ENCODE assay signal across 36 mouse cellular contexts in genomic region chr8:74639276-74639675, GRCm38 (mm10).
"Had no signal": no experiment of that assay in that cellular context is flagged by ENCODE, and none has a peak within 500 bp of the region (broad histone marks: within the 10 kb centered on the region; RNA-seq: fewer than 3 reads in every experiment).

No protein-coding gene starts in this region.

- H3K4me2 ChIP-seq: heart, embryonic 11.5 days; heart, embryonic 12.5 days; heart, embryonic 13.5 days; heart, embryonic 15.5 days; hindbrain, embryonic 12.5 days; hindbrain, embryonic 13.5 days; hindbrain, embryonic 14.5 days; hindbrain, embryonic 15.5 days; intestine, embryonic 15.5 days; kidney, embryonic 15.5 days had no signal

- ATAC-seq: hindbrain, embryonic 16.5 days; hindbrain, postnatal 0 days; inflammation-experienced regulatory T-cells, adult 6 months; intestine, embryonic 15.5 days; intestine, embryonic 16.5 days; intestine, postnatal 0 days had no signal

- H3K4me1 ChIP-seq: heart, embryonic 10.5 days; heart, embryonic 12.5 days; heart, embryonic 13.5 days; heart, embryonic 15.5 days; hindbrain, embryonic 10.5 days; hindbrain, embryonic 12.5 days; hindbrain, embryonic 13.5 days; hindbrain, embryonic 15.5 days; intestine, embryonic 15.5 days; kidney, embryonic 15.5 days had no signal

- H3K27ac ChIP-seq: heart, embryonic 10.5 days; heart, embryonic 13.5 days; heart, embryonic 15.5 days; hindbrain, embryonic 10.5 days; hindbrain, embryonic 12.5 days; hindbrain, embryonic 13.5 days; hindbrain, embryonic 14.5 days; hindbrain, embryonic 15.5 days; hindbrain, postnatal 0 days; intestine, embryonic 15.5 days; kidney, embryonic 15.5 days; kidney, postnatal 0 days; layer of hippocampus, adult 2 months; left cerebral cortex, adult 2 months had no signal

- H3K9ac ChIP-seq: heart, embryonic 12.5 days; heart, embryonic 13.5 days; heart, embryonic 15.5 days; hindbrain, embryonic 12.5 days; hindbrain, embryonic 13.5 days; hindbrain, embryonic 14.5 days; hindbrain, embryonic 15.5 days; intestine, embryonic 15.5 days; kidney, embryonic 15.5 days had no signal

- H3K9me3 ChIP-seq: heart, embryonic 10.5 days; heart, embryonic 12.5 days; heart, embryonic 13.5 days; heart, embryonic 15.5 days; hindbrain, embryonic 10.5 days; hindbrain, embryonic 12.5 days; hindbrain, embryonic 13.5 days; hindbrain, embryonic 15.5 days; intestine, embryonic 15.5 days; kidney, embryonic 15.5 days had no signal

- H3K36me3 ChIP-seq: heart, embryonic 10.5 days; heart, embryonic 12.5 days; heart, embryonic 13.5 days; heart, embryonic 15.5 days; hindbrain, embryonic 10.5 days; hindbrain, embryonic 12.5 days; hindbrain, embryonic 13.5 days; hindbrain, embryonic 15.5 days; intestine, embryonic 15.5 days; kidney, embryonic 15.5 days had no signal

- H3K4me3 ChIP-seq: heart, embryonic 10.5 days; heart, embryonic 12.5 days; heart, embryonic 13.5 days; heart, embryonic 15.5 days; hindbrain, embryonic 10.5 days; hindbrain, embryonic 12.5 days; hindbrain, embryonic 13.5 days; hindbrain, embryonic 15.5 days; intestine, embryonic 15.5 days; kidney, embryonic 15.5 days; layer of hippocampus, adult 2 months; left cerebral cortex, adult 2 months had no signal

- H3K27me3 ChIP-seq: heart, embryonic 12.5 days; heart, embryonic 13.5 days; heart, embryonic 15.5 days; hindbrain, embryonic 12.5 days; hindbrain, embryonic 13.5 days; hindbrain, embryonic 15.5 days; intestine, embryonic 15.5 days; kidney, embryonic 15.5 days had no signal

- DNase-seq: heart, postnatal 10 days; heart, postnatal 14 days; heart, postnatal 36 days; heart, postnatal 4 days; kidney, adult 11 months; kidney, adult 18-20 months; kidney, adult 2 months; kidney, adult 8-10 months; kidney, adult 9 months; kidney, postnatal 10 days; kidney, postnatal 14 days; kidney, postnatal 25 days; kidney, postnatal 36 days; kidney, postnatal 4 days; layer of hippocampus, adult 9-11 months; layer of hippocampus, postnatal 36 days had no signal
